Mouse (Mus musculus): ENCODE results near the gene Nr2e3.
A peak's percentile ranks its signal among the peaks of the same experiment; 100 is the strongest.
"Not testable (repeated sequence)": the region's sequence is repeated elsewhere in the genome, so short reads cannot be mapped to it uniquely, and the experiment has no call there.

Nr2e3 gene

GRCm38 (mm10) chr9:59960559-59960958 lies at the start of gene Nr2e3:
Gene Nr2e3 (minus strand): TSS chr9:59960659.
- DNase-seq (ENCODE audit: low spot score) = no peak

GRCm38 (mm10) chr9:60008936-60009335 lies 48.5 kb upstream of the Nr2e3 start:
- DNase-seq (ENCODE audit: low spot score) = no peak

GRCm38 (mm10) chr9:60002323-60002722 lies 41.9 kb upstream of the Nr2e3 start:
- DNase-seq (ENCODE audit: low spot score) = no peak

- DNase-seq (ENCODE audit: low spot score) = no peak
Observed at GRCm38 (mm10) chr9:60001444-60001843, 41.0 kb upstream of the Nr2e3 start.

GRCm38 (mm10) chr9:59997725-59998124 lies 37.3 kb upstream of the Nr2e3 start:
- DNase-seq (ENCODE audit: low spot score) = no peak

- no peak for DNase-seq (ENCODE audit: low spot score)
Observed at GRCm38 (mm10) chr9:59991407-59991806, 30.9 kb upstream of the Nr2e3 start.

- peak; percentile 61 for DNase-seq (ENCODE audit: low spot score)
Observed at GRCm38 (mm10) chr9:59989864-59990263, 29.4 kb upstream of the Nr2e3 start.

- DNase-seq (ENCODE audit: low spot score) = peak; percentile 15
Observed at GRCm38 (mm10) chr9:59985900-59986572, 25.6 kb upstream of the Nr2e3 start.

- DNase-seq (ENCODE audit: low spot score) = no peak
Observed at GRCm38 (mm10) chr9:59981116-59981515, 20.7 kb upstream of the Nr2e3 start.

- no peak for DNase-seq (ENCODE audit: low spot score)
Observed at GRCm38 (mm10) chr9:59971263-59971662, 10.8 kb upstream of the Nr2e3 start.

GRCm38 (mm10) chr9:59969383-59969782 lies 8.9 kb upstream of the Nr2e3 start:
- no peak for DNase-seq (ENCODE audit: low spot score)

GRCm38 (mm10) chr9:59965046-59965445 lies 4.6 kb upstream of the Nr2e3 start:
- DNase-seq (ENCODE audit: low spot score) = no peak

GRCm38 (mm10) chr9:59964367-59964766 lies 3.9 kb upstream of the Nr2e3 start:
- no peak for DNase-seq (ENCODE audit: low spot score)

GRCm38 (mm10) chr9:59961201-59961955 lies 919 bp upstream of the Nr2e3 start:
- DNase-seq (ENCODE audit: low spot score) = no peak

- DNase-seq (ENCODE audit: low spot score) = peak; percentile 45
Observed at GRCm38 (mm10) chr9:59959276-59959675, 1.2 kb downstream of the Nr2e3 start.

- DNase-seq (ENCODE audit: low spot score) = not testable (repeated sequence)
Observed at GRCm38 (mm10) chr9:59958115-59958514, 2.3 kb downstream of the Nr2e3 start.

- DNase-seq (ENCODE audit: low spot score) = no peak
Observed at GRCm38 (mm10) chr9:59956496-59956895, 4.0 kb downstream of the Nr2e3 start.

GRCm38 (mm10) chr9:59955692-59956091 lies 4.8 kb downstream of the Nr2e3 start:
- no peak for DNase-seq (ENCODE audit: low spot score)

GRCm38 (mm10) chr9:59955199-59955598 lies 5.3 kb downstream of the Nr2e3 start:
- DNase-seq (ENCODE audit: low spot score) = no peak

- DNase-seq (ENCODE audit: low spot score) = no peak
Observed at GRCm38 (mm10) chr9:59953556-59953955, 6.9 kb downstream of the Nr2e3 start.

GRCm38 (mm10) chr9:59952515-59953070 lies 7.9 kb downstream of the Nr2e3 start:
- DNase-seq (ENCODE audit: low spot score) = no peak

GRCm38 (mm10) chr9:59951943-59952342 lies 8.5 kb downstream of the Nr2e3 start:
- DNase-seq (ENCODE audit: low spot score) = no peak
